Mouse (Mus musculus): ENCODE results near the gene Slc11a1.

- TF ChIP-seq CTCF (IDR thresholded peaks at IDR 0.05; ENCODE audit: control insufficient read depth, insufficient read depth, low read length): no peak
- TF ChIP-seq POLR2A (IDR thresholded peaks at IDR 0.05; ENCODE audit: borderline replicate concordance, control insufficient read depth, low read depth, low read length): no peak
Observed at GRCm38 (mm10) chr1:74425845-74426244, 50.9 kb downstream of the Slc11a1 start.

All from bone marrow, adult 2 months (tissue).